Mouse (Mus musculus) heart, adult 2 months (tissue): ENCODE measurements around the gene Ube2e1. TPM values are rescaled to one million over a fixed set of nuclear protein-coding genes. Genes with fewer than 3 reads are reported as not detected.

Experiments used
- DNase-seq, 2 experiments: peaks; one replicate each; pipeline ENCODE4 v3.0.0; 2021
- H3K27ac ChIP-seq: fragments of 200-600 bp; 2 replicates; pipeline ENCODE4 v1.8.1; 2022
- H3K27me3 ChIP-seq: fragments of 200-500 bp; 2 replicates; pipeline ENCODE4 v1.6.1; 2012; ENCODE audit warnings: mild to moderate bottlenecking, low read length, inconsistent platforms, mixed read lengths; ENCODE audit not compliant: control insufficient read depth, insufficient read depth
- H3K36me3 ChIP-seq: fragments of 200-500 bp; 2 replicates; pipeline ENCODE4 v1.6.1; 2012; ENCODE audit warnings: low read length, inconsistent platforms; ENCODE audit not compliant: control insufficient read depth, insufficient read depth
- H3K4me1 ChIP-seq: fragments of 200-500 bp; 2 replicates; pipeline ENCODE4 v1.6.1; 2011; ENCODE audit warnings: low read length; ENCODE audit not compliant: control insufficient read depth, insufficient read depth
- H3K4me3 ChIP-seq: fragments of 200-600 bp; 2 replicates; pipeline ENCODE4 v1.8.1; 2022
- H3K79me2 ChIP-seq: fragments of 200-500 bp; replicated peaks from 2 replicates; pipeline ENCODE4 v1.6.1; 2012; ENCODE audit warnings: mild to moderate bottlenecking, inconsistent platforms, low read length, moderate library complexity, mixed read lengths; ENCODE audit not compliant: control insufficient read depth, insufficient read depth
- H3K9ac ChIP-seq: fragments of 200-500 bp; 2 replicates; pipeline ENCODE4 v1.6.1; 2012; ENCODE audit warnings: low read depth, mild to moderate bottlenecking, control low read depth, inconsistent platforms, low read length, mixed read lengths
- CTCF ChIP-seq: fragments of 200-600 bp; IDR thresholded peaks from 2 replicates; pipeline ENCODE4 v1.8.1; 2022; ENCODE audit warnings: antibody characterized with exemption, mild to moderate bottlenecking, moderate library complexity
- EP300 ChIP-seq: fragments of 200-500 bp; IDR thresholded peaks from 2 replicates; pipeline ENCODE4 v1.6.1; 2011; ENCODE audit warnings: low read depth, low read length, control low read depth; ENCODE audit not compliant: insufficient read depth
- POLR2A ChIP-seq: fragments of 200-500 bp; IDR thresholded peaks from 2 replicates; pipeline ENCODE4 v1.6.1; 2011; ENCODE audit warnings: mild to moderate bottlenecking, low read depth, low read length, control low read depth; ENCODE audit not compliant: insufficient read depth
- WGBS: fragments of 180-500 bp; shearing (Covaris S2); methylation state at CpG from one replicate; pipeline ENCODE4 v1.1.7; 2018; 5-methylcytosine and 5-hydroxymethylcytosine counted together
- intact Hi-C: fragments of 180-260 bp; cut with DNase I; formaldehyde crosslinking; loops from one replicate; pipeline ENCODE4 v1.15.1; 2025
- polyA plus RNA-seq: library from polyadenylated mRNA; depleted of rRNA; stranded (reverse); fragments of >200 nt; gene quantifications from 2 replicates; pipeline ENCODE4 v1.2.3, GENCODE M21; 2012
- total RNA-seq, 2 experiments: library from RNA; stranded (reverse); gene quantifications; 2 replicates each; pipeline ENCODE4 v1.2.3; 2021

The Ube2e1 gene
- total and polyA plus RNA-seq, 3 experiments, result 21.9 to 42.5 (median 36.8) TPM

GRCm38 (mm10) chr14:18341088-18341487 lies 9.4 kb upstream of the Ube2e1 start:
- WGBS, result 72% methylated on average over 3 of the region's 3 CpGs
- no peak for DNase-seq
- no peaks in the 10 kb centered on the region for H3K36me3 ChIP-seq
- H3K27ac ChIP-seq, result no peak overlapping the region
- H3K79me2 ChIP-seq, result no peaks in the 10 kb centered on the region
- intact Hi-C loops, result no loop called here
- H3K27me3 ChIP-seq, result no peaks in the 10 kb centered on the region
- no peak for TF ChIP-seq POLR2A
- no peak for TF ChIP-seq CTCF
- TF ChIP-seq EP300, result no peak
- H3K4me3 ChIP-seq, result no peak overlapping the region
- H3K9ac ChIP-seq, result no peak overlapping the region
- H3K4me1 ChIP-seq, result peaks cover 1% of the 10 kb centered on the region; the same call in 1 of the 2 replicates

DNA sequence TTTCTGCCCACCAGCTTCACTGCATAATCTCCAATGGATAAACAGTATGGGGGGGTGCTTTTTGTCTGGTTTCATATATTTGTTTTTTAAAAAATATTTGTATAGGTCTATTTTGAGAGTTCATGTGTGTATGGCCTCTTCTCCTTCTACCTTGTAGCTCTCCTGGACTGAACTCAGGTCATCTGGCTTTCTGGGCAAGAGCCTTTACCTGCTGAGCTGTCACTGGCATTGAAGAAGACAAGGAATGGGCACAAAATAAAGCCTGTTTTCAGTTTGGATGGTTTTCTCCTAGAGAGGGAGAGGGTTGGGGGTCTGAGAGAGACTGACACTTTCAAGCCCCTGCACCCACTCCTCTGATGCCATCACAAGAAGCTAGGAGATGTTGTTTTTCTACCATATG lies 4.4 kb upstream of the Ube2e1 start:
- DNase-seq, result no peak
- intact Hi-C loops, result no loop called here
- no peak overlapping the region for H3K4me3 ChIP-seq
- no peaks in the 10 kb centered on the region for H3K79me2 ChIP-seq
- TF ChIP-seq POLR2A, result no peak
- TF ChIP-seq CTCF, result no peak
- TF ChIP-seq EP300, result no peak
- H3K36me3 ChIP-seq, result no peaks in the 10 kb centered on the region
- no peak overlapping the region for H3K9ac ChIP-seq
- H3K27me3 ChIP-seq, result no peaks in the 10 kb centered on the region
- H3K4me1 ChIP-seq, result no peaks in the 10 kb centered on the region
- no peak overlapping the region for H3K27ac ChIP-seq

DNA sequence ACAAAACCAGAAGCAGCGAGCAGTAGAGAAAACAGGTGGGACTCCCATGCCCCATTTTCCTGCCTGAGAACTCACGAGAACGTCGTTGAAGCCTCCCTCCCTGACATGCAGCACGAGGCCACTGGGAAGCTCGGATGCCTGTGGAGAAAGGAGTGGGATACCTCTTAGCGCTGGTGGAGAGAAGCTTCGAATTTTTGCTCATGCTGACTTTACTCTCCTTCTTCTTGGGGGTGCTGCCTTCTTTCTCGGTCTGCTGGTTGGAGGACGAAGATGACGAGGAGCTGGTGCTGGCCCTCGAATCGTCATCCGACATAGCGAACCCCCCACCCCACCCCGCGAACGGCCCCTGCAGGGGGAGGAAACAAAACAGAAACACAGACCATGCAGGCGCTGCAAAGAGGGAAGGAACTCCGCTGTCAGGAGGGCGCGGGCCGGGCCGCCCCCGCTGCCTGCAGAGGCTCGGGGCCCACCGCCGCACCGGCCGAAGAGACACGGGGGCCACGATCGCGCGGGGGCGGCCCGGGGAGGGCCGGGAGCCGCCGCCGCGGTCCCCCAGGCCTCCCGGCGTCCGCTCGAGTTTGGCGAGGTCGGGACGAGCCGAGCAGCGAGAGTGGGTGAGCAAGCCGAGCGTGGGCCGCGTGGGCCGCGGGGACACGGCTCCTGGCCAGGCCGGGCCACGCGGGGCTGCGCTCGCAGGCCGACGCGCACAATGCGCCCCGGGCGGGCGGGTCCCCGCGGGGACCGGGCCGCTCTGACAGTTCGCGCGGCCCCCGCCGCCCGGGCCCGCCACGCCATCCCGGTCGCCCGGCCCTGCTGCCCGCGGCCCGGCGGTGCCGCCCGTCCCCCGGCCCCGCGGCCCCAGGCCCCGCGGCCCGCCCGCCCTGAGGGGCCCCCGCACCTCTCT lies 618 bp downstream of the Ube2e1 start:
- TF ChIP-seq EP300 (no peak), CTCF (no peak), POLR2A (no peak)
- Histone ChIP-seq H3K36me3 (peaks cover 12% of the 10 kb centered on the region), H3K4me3 (peak overlapping the region; percentile 58), H3K79me2 (no peaks in the 10 kb centered on the region), H3K4me1 (peaks cover 7% of the 10 kb centered on the region), H3K27me3 (no peaks in the 10 kb centered on the region), H3K9ac (peak overlapping the region; percentile 97), H3K27ac (peak overlapping the region; percentile 52)
- WGBS, result 1% methylated on average over 69 of the region's 99 CpGs
- intact Hi-C loops, result loop anchor here (5.0 kb wide), 2 partner anchors 39 to 89 kb away; no protein-coding TSS in a partner anchor
- peak; percentile 54 to 57 for DNase-seq

DNA sequence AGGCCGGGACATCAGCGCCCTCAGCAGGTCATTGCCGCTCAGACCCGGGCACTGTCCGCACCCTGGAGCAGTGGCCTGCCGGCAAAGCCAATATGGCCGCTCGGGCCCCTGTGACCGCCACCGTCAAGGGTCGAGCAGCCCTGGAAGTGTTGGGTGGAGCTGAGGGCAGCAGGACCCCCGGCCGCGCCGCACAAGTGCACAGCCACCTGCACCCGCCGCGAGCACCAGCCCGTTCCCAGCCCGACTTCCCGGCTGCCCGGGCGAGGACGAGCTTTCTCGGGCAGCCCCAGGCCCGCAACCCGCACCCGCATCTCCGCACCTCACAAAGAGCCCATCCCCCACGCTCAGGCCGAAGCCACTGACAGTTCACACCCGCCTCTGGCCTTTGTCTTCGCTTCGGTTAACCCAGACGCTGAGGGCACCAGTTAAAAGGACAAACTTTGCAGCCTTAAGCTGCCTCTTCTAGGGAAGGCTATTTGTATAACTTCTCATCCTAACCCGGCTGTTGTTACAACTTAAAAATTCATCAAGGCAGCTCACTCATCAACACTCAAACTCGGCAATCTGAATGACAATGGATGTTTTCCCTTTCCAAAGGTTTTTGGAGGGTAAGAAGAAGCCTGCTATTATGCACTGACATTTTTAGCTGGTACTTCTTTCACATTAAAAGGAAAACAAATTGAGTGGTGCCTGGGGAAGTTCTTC lies 4.5 kb downstream of the Ube2e1 start:
- peak overlapping the region; percentile 89 for H3K9ac ChIP-seq
- H3K27ac ChIP-seq, result peak overlapping the region; percentile 64
- 5% methylated on average over 31 of the region's 37 CpGs for WGBS
- TF ChIP-seq CTCF (peak; percentile 44), POLR2A (no peak), EP300 (no peak)
- H3K4me1 ChIP-seq, result peaks cover 7% of the 10 kb centered on the region
- H3K27me3 ChIP-seq, result no peaks in the 10 kb centered on the region
- intact Hi-C loops, result no loop called here
- DNase-seq, result peak; percentile 49 to 59
- no peaks in the 10 kb centered on the region; the same call in 1 of the 2 replicates for H3K79me2 ChIP-seq
- H3K4me3 ChIP-seq, result peak overlapping the region; percentile 58
- peaks cover 13% of the 10 kb centered on the region for H3K36me3 ChIP-seq

GRCm38 (mm10) chr14:18317457-18318411 lies 13.9 kb downstream of the Ube2e1 start:
- H3K9ac ChIP-seq, result no peak overlapping the region
- H3K79me2 ChIP-seq, result peaks cover 7% of the 10 kb centered on the region
- no peak overlapping the region for H3K4me3 ChIP-seq
- no peak for TF ChIP-seq CTCF
- TF ChIP-seq EP300, result no peak
- no peak for TF ChIP-seq POLR2A
- peaks cover 2% of the 10 kb centered on the region; the same call in 1 of the 2 replicates for H3K36me3 ChIP-seq
- H3K27ac ChIP-seq, result no peak overlapping the region
- no peak for DNase-seq
- 53% methylated on average over 11 of the region's 11 CpGs for WGBS
- peaks cover 3% of the 10 kb centered on the region for H3K4me1 ChIP-seq
- no peaks in the 10 kb centered on the region for H3K27me3 ChIP-seq
- intact Hi-C loops, result no loop called here
